Mouse (Mus musculus): Measurements from ENCODE around the gene Eif2ak4.
A peak's percentile ranks its signal among the peaks of the same experiment; 100 is the strongest.

Eif2ak4 gene

GRCm38 (mm10) chr2:118388341-118389335 lies at the start of gene Eif2ak4:
Eif2ak4 (plus strand) TSS chr2:118388618.
- peak; percentile 97 for DNase-seq (ENCODE audit: low read depth, low spot score)

GRCm38 (mm10) chr2:118341295-118341694 lies 47.1 kb upstream of the Eif2ak4 start:
- DNase-seq (ENCODE audit: low read depth, low spot score), result no peak

- DNase-seq (ENCODE audit: low read depth, low spot score), result no peak
Measured at GRCm38 (mm10) chr2:118343897-118344296, 44.5 kb upstream of the Eif2ak4 start.

- no peak for DNase-seq (ENCODE audit: low read depth, low spot score)
Measured at GRCm38 (mm10) chr2:118345535-118345934, 42.9 kb upstream of the Eif2ak4 start.

- no peak for DNase-seq (ENCODE audit: low read depth, low spot score)
Measured at GRCm38 (mm10) chr2:118353498-118353897, 34.9 kb upstream of the Eif2ak4 start.

GRCm38 (mm10) chr2:118353916-118354403 lies 34.5 kb upstream of the Eif2ak4 start:
- DNase-seq (ENCODE audit: low read depth, low spot score), result no peak

- DNase-seq (ENCODE audit: low read depth, low spot score), result no peak
Measured at GRCm38 (mm10) chr2:118355138-118355719, 33.2 kb upstream of the Eif2ak4 start.

GRCm38 (mm10) chr2:118371841-118372240 lies 16.6 kb upstream of the Eif2ak4 start:
- DNase-seq (ENCODE audit: low read depth, low spot score), result no peak

- DNase-seq (ENCODE audit: low read depth, low spot score), result no peak
Measured at GRCm38 (mm10) chr2:118372561-118372900, 15.9 kb upstream of the Eif2ak4 start.

GRCm38 (mm10) chr2:118372901-118373571 lies 15.4 kb upstream of the Eif2ak4 start, which contains the start of gene Gpr176:
Gpr176 (minus strand) TSS chr2:118373419.
- DNase-seq (ENCODE audit: low read depth, low spot score), result no peak

GRCm38 (mm10) chr2:118373572-118374279 lies 14.7 kb upstream of the Eif2ak4 start:
- no peak for DNase-seq (ENCODE audit: low read depth, low spot score)

GRCm38 (mm10) chr2:118375522-118375921 lies 12.9 kb upstream of the Eif2ak4 start:
- no peak for DNase-seq (ENCODE audit: low read depth, low spot score)

GRCm38 (mm10) chr2:118375931-118376330 lies 12.5 kb upstream of the Eif2ak4 start:
- DNase-seq (ENCODE audit: low read depth, low spot score), result no peak

- DNase-seq (ENCODE audit: low read depth, low spot score), result no peak
Measured at GRCm38 (mm10) chr2:118379756-118380155, 8.7 kb upstream of the Eif2ak4 start.

GRCm38 (mm10) chr2:118383387-118383786 lies 5.0 kb upstream of the Eif2ak4 start:
- DNase-seq (ENCODE audit: low read depth, low spot score), result no peak

- no peak for DNase-seq (ENCODE audit: low read depth, low spot score)
Measured at GRCm38 (mm10) chr2:118389569-118389968, 1.2 kb downstream of the Eif2ak4 start.

- no peak for DNase-seq (ENCODE audit: low read depth, low spot score)
Measured at GRCm38 (mm10) chr2:118390072-118390471, 1.7 kb downstream of the Eif2ak4 start.

- DNase-seq (ENCODE audit: low read depth, low spot score), result no peak
Measured at GRCm38 (mm10) chr2:118391201-118391600, 2.8 kb downstream of the Eif2ak4 start.

- DNase-seq (ENCODE audit: low read depth, low spot score), result no peak
Measured at GRCm38 (mm10) chr2:118399751-118400150, 11.3 kb downstream of the Eif2ak4 start.

GRCm38 (mm10) chr2:118401834-118402727 lies 13.7 kb downstream of the Eif2ak4 start:
- DNase-seq (ENCODE audit: low read depth, low spot score), result no peak
